Mouse (Mus musculus): ENCODE results near the gene Rcvrn.

DNA sequence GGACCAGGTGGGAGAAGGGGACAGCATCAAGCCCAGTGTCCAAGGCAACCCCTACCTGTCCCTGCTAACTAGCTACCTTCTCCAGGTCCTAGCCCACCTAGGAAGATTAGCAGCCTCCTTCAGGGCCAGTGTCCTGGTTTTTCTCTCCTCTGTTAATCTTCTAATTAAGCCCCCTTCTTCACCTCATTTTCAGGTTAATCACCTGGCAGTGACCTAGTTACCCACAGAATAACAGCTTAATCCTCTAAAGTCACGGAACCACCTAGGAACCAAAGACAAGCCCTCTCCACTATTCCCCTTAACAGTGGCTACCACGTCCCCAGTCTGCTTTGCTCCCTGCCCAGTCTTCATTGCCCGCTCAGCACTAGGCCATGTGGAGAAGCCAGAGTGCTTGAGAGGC is 13.3 kb upstream of the Rcvrn start:
- TF ChIP-seq EP300 (IDR thresholded peaks at IDR 0.05; ENCODE audit: low read depth) (no peak), CTCF (IDR thresholded peaks at IDR 0.05; ENCODE audit: low read depth) (no peak)

Measured in liver, postnatal 0 days (tissue).